ENCODE assay signal across 9 mouse cellular contexts in genomic region chr13:83987746-83988423, GRCm38 (mm10).
DNase-seq lines count a peak whose midpoint lies in the region; ATAC-seq and TF ChIP-seq lines count a peak whose summit lies in the region.
"Had no signal": no experiment of that assay in that cellular context is flagged by ENCODE, and none has a peak within 500 bp of the region (broad histone marks: within the 10 kb centered on the region; RNA-seq: fewer than 3 reads in every experiment).

No protein-coding gene starts in this region.

- 27% methylated on average over 11 of the region's 11 CpGs for WGBS in forebrain, embryonic 12.5 days
- WGBS in midbrain, embryonic 14.5 days: 16% methylated on average over 11 of the region's 11 CpGs

- no peak overlapping the region for H3K9ac ChIP-seq in forebrain, embryonic 12.5 days
- H3K9ac ChIP-seq in midbrain, embryonic 14.5 days (replicated peaks; ENCODE audit: low read length): peak overlapping the region; percentile 24; the same call in 1 of the 2 replicates
- H3K9ac ChIP-seq: liver, embryonic 15.5 days had no signal

- peak; percentile 85 to 87 for DNase-seq in cerebellum, postnatal 10 days
- DNase-seq in layer of hippocampus, adult 2 months (ENCODE audit: low spot score in 2 of 2): peak; percentile 53 to 62
- peak; percentile 84 for DNase-seq in midbrain, embryonic 14.5 days
- no peak for DNase-seq in MN1 (ENCODE audit: low spot score)
- DNase-seq in adrenal gland, postnatal 36 days: no peak
- no peak for DNase-seq in gastrocnemius, postnatal 25 days
- no peak for DNase-seq in spleen, postnatal 10 days (ENCODE audit: low spot score in 2 of 2)

- no peak for TF ChIP-seq CTCF in layer of hippocampus, adult 2 months (conservative IDR thresholded peaks at IDR 0.05)

- H3K36me3 ChIP-seq in forebrain, embryonic 12.5 days (replicated peaks): no peaks in the 10 kb centered on the region
- H3K36me3 ChIP-seq in midbrain, embryonic 14.5 days (ENCODE audit: control insufficient read depth, insufficient read depth, low read length): no peaks in the 10 kb centered on the region
- H3K36me3 ChIP-seq: liver, embryonic 15.5 days had no signal

- H3K9me3 ChIP-seq in forebrain, embryonic 12.5 days: no peaks in the 10 kb centered on the region
- H3K9me3 ChIP-seq in midbrain, embryonic 14.5 days (ENCODE audit: control insufficient read depth, low read length): no peaks in the 10 kb centered on the region
- H3K9me3 ChIP-seq: liver, embryonic 15.5 days had no signal

- ATAC-seq in forebrain, embryonic 12.5 days (ENCODE audit: low FRiP score): peak; percentile 84
- ATAC-seq in midbrain, embryonic 14.5 days (ENCODE audit: low FRiP score, low TSS enrichment): peak; percentile 87

- H3K27ac ChIP-seq in forebrain, embryonic 12.5 days: peak overlapping the region; percentile 76
- peak overlapping the region; percentile 85 for H3K27ac ChIP-seq in layer of hippocampus, adult 2 months
- peak overlapping the region; percentile 82 for H3K27ac ChIP-seq in midbrain, embryonic 14.5 days (replicated peaks; ENCODE audit: low read depth, low read length)
- H3K27ac ChIP-seq: liver, embryonic 15.5 days had no signal

- H3K4me2 ChIP-seq in forebrain, embryonic 12.5 days: peak overlapping the region; percentile 37
- peak overlapping the region; percentile 52 for H3K4me2 ChIP-seq in midbrain, embryonic 14.5 days (ENCODE audit: low read length)
- H3K4me2 ChIP-seq: liver, embryonic 15.5 days had no signal

- H3K27me3 ChIP-seq in forebrain, embryonic 12.5 days: no peaks in the 10 kb centered on the region
- H3K27me3 ChIP-seq in midbrain, embryonic 14.5 days (ENCODE audit: control insufficient read depth, insufficient read depth, low read length): no peaks in the 10 kb centered on the region
- H3K27me3 ChIP-seq: liver, embryonic 15.5 days had no signal

- 0 out of 2 replicates have a peak overlapping the region, but pooled peaks have one; percentile 10 for H3K4me3 ChIP-seq in forebrain, embryonic 12.5 days (replicated peaks)
- H3K4me3 ChIP-seq in layer of hippocampus, adult 2 months: peak overlapping the region; percentile 50
- peak overlapping the region; percentile 27 for H3K4me3 ChIP-seq in midbrain, embryonic 14.5 days (replicated peaks; ENCODE audit: low read depth, low read length)
- H3K4me3 ChIP-seq: liver, embryonic 15.5 days had no signal

- H3K4me1 ChIP-seq in forebrain, embryonic 12.5 days: peaks cover 25% of the 10 kb centered on the region
- H3K4me1 ChIP-seq in midbrain, embryonic 14.5 days (ENCODE audit: control insufficient read depth, insufficient read depth, low read length): peaks cover 20% of the 10 kb centered on the region
- H3K4me1 ChIP-seq: liver, embryonic 15.5 days had no signal

Comparison
In these comparisons a context has a peak if more than half of its experiments do, and no peak if none do; other contexts are left out.
1. DNase-seq: peak in cerebellum, postnatal 10 days (2 of 2), layer of hippocampus, adult 2 months (2 of 2) and midbrain, embryonic 14.5 days (single experiment); none in MN1 (single experiment), adrenal gland, postnatal 36 days (0 of 2), gastrocnemius, postnatal 25 days (single experiment) and spleen, postnatal 10 days (0 of 2).
2. Peak in every context shown above with its lines, with median percentiles within 50 percentile points of each other: H3K27ac ChIP-seq and H3K4me3 ChIP-seq.